Mouse (Mus musculus) layer of hippocampus, postnatal 10 days (tissue): ENCODE measurements around the gene Scgn. TPM values are rescaled to one million over a fixed set of nuclear protein-coding genes. Genes with fewer than 3 reads are reported as not detected.
A peak's percentile ranks its signal among the peaks of the same experiment; 100 is the strongest.

ENCODE experiments used
- DNase-seq, 2 experiments: peaks; one replicate each; pipeline ENCODE4 v3.0.0; 2021; ENCODE audit warnings: low spot score in 2 of 2
- long read RNA-seq: library from polyadenylated mRNA; stranded (forward); transcript quantifications from one replicate; pipeline ENCODE4 v2.0.0, GENCODE M21; 2023
- total RNA-seq, 2 experiments: library from RNA; stranded (reverse); gene quantifications; 2 replicates each; pipeline ENCODE4 v1.2.3; 2021

Gene Scgn
- under 1 TPM; 0.75 to 0.78 TPM for total RNA-seq
- long read RNA-seq, partial matches to known transcripts, result 0 of 1 reads
- long read RNA-seq, other reads (novel, unspliced or antisense), result 1 of 1 reads

- peak; percentile 52 to 67 for DNase-seq
These were observed at the start of gene Scgn for GRCm38 (mm10) chr13:23990928-23991327. Scgn (minus strand) TSS chr13:23991214.

- no peak for DNase-seq
These were observed 49.2 kb upstream of the Scgn start for GRCm38 (mm10) chr13:24040221-24040620.

DNA sequence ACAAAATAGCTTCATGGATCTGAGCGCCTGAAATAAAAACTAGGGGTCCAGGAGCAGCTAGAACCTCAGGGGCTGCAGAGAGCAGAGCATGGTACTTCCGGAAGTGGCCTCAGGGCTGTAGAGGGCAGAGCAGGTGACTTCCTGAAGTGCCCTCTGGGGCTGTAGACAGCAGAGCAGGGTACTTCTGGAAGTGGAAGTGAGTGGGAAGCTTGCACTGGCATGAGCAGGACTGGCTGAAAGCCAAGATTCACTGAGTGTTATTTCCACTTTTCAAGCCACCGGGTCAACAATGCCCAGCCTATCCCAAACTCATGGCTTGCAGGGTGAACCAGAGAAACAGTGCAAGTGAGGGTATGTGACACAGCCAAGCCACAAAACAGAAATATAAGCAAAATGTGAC, 46.5 kb upstream of the Scgn start:
- no peak for DNase-seq

GRCm38 (mm10) chr13:24036150-24036549, 45.1 kb upstream of the Scgn start:
- no peak for DNase-seq

DNA sequence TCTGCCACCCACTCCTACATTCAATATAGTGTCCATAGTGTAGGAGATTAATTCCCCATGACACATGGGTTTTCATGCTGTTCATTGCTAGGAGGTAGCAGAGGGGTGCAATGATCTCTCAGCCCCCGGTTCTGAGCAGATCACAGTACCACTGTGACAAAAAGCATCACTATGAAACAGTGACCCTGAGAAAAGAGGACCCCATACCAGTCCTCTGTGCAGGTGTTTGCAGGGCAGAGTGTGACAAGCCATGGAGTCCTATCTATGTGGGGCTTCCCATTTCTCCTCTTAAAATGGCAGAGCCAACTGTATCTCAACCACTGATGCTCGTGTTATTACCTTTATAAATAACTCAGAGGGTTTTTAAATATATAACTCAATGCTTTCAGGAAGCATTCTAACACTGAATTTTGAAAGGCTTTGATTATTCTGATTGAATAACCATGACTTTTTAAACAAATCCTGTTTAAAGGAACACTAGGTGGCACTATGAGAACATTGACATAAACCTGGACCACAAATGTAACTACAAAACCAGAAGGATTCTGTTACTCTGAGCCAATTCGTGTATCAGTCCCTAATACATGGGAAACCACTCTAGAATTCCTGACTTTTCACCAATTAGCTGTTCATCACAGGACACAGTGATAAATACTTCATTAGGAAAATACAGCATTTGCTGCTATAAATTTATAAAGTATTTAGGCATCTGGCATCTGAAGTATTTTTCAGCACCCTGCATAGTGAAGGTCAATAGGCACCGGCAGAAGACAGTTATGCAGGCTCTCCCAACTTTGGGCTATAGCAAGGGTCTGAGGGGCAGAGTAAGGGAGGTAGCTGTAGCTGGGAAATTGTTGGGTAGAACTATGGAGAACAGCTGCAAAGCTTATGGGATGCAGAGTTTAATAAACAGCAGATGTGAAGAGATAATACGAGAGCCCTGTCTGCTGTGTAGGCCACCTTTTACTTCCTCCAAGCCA, 36.5 kb upstream of the Scgn start:
- DNase-seq, result no peak

GRCm38 (mm10) chr13:24018515-24018914, 27.5 kb upstream of the Scgn start:
- no peak for DNase-seq

GRCm38 (mm10) chr13:24005528-24005927, 14.5 kb upstream of the Scgn start:
- DNase-seq, result no peak

DNA sequence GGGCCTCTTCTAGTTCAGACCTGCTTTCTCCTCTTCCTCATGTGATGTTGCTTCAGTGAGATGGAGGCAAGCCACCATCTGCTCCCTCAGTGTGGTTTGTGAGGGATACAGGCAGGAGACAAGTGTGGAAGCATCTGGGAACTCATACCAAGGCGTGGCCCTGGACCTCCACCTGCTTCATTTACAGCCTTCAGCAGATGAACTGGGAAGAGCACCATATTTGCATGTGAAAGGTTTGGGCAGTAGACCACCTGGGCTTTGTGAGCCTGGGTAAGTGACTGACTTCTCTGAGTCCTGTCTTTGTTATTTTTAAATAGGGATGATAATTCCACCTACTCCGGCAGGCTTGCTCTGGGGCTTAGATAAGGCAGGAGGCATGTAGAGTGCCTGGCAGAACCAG, 10.8 kb upstream of the Scgn start:
- DNase-seq, result no peak

GRCm38 (mm10) chr13:24001081-24001480, 10.1 kb upstream of the Scgn start:
- no peak for DNase-seq

- DNase-seq, result no peak
These were observed 7.8 kb upstream of the Scgn start for GRCm38 (mm10) chr13:23998826-23999225.

GRCm38 (mm10) chr13:23994756-23995155, 3.7 kb upstream of the Scgn start:
- no peak for DNase-seq

DNA sequence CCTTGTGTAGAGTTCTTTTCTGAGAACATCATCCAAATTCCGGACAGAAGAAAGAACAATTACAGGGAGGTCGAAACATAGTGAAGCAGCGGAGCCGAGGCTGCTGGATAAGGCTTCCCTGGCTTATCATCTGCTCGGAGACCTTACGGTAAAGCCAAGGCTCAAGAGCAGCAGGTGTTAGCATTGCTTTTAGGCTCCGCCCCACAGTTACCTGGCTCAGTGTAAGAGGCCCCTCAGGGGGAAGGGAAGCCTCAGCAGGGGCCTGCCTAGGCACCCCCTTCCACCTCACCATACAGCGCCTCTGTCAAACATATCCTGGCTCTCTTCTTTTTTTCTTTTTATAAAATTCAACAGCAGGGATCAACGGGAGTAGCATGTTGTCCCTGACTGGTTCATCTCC, 3.0 kb upstream of the Scgn start:
- DNase-seq, result no peak

DNA sequence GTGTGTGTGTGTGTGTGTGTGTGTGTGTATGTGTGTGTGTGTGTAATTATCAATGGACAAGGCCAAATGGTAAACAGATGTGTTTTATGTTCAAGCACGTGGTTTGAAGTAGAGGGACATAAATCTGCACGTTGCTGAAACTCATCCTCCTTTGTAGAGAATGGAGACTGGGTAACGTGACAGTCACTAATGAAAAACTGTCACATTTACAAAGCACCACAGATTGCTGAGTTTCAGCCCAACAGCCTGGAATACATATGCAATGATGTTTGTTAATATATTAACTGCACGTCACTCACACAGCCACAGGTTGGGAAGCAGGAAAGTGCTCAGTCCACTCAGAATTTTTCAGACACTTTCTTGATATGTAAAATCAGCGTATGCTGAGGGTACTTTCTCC, 563 bp downstream of the Scgn start:
- DNase-seq, result no peak

GRCm38 (mm10) chr13:23985130-23985529, 5.9 kb downstream of the Scgn start:
- DNase-seq, result no peak

GRCm38 (mm10) chr13:23972271-23972670, 18.7 kb downstream of the Scgn start:
- DNase-seq, result no peak

- DNase-seq, result no peak
These were observed 19.1 kb downstream of the Scgn start for GRCm38 (mm10) chr13:23971870-23972269.

DNA sequence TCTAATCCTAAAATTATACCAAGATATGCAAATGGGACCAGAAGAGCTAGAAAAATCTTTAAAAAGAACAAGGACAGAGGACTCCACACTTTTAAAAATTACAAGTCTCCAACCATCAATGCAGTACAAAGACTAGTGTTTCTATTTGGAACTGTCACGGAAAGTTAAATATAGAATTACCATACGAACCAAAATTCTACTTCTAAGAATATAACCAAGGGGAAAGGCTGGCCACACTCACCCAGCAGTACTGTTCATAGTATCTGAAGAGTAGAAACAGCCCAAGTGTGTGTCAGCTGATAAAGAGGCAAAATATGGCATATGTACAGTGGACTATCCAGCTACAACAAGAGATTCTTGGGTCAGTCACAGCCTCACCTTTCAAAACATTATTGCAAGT, 26.1 kb downstream of the Scgn start:
- DNase-seq, result no peak

- DNase-seq, result no peak
These were observed 31.2 kb downstream of the Scgn start for GRCm38 (mm10) chr13:23959776-23960175.

GRCm38 (mm10) chr13:23950928-23951327, 40.1 kb downstream of the Scgn start:
- DNase-seq, result no peak

DNA sequence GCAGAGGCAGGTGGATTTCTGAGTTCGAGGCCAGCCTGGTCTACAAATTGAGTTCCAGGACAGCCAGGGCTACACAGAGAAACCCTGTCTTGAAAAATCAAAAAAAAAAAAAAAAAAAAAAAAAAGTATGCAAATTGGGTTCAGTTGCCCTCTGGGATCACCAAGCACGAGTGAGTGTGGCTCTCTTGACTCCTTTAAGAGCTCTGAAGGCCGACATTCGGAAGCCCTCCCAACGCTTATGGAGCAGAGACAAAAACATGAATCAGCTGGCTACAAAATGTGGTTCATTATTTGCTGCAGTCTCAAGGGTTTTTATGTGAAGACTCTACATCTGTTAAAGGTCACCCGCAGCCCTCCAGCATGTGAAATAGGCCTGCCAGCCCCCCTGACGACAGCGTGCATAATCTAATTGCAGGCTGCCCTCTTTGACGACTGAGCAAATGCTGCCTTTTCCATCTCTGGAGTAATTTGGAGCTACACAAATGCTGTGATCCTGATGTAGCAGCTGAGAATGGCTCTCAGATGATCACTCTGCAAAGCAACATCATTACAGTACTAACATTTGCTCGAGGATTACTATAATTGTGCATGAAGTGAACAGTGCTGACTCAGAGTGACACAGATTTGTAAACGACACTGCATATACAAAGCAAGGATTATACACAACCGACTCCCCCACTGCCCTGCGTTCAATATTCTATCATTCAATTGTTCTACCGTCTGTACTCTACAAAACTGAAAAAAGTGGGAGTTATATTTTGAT, 41.3 kb downstream of the Scgn start:
- DNase-seq, result peak in 1 of 2 experiments; percentile 12

- no peak for DNase-seq
These were observed 44.8 kb downstream of the Scgn start for GRCm38 (mm10) chr13:23946254-23946653.

GRCm38 (mm10) chr13:23942861-23943260, 48.2 kb downstream of the Scgn start:
- no peak for DNase-seq
